Mouse (Mus musculus) spleen, embryonic (tissue): ENCODE measurements around the gene Gnaz.

Experiments
- CTCF ChIA-PET: fragments of 350-600 bp; sonication (Branson Sonifier 250); formaldehyde crosslinking; loops from one replicate; lab custom pipeline; 2022; lab: Charles Lee

The Gnaz gene

GRCm38 (mm10) chr10:74966850-74967451, at the start of gene Gnaz:
Gene Gnaz, plus strand, starts transcription at chr10:74967177.
- CTCF ChIA-PET: no interaction called here

- CTCF ChIA-PET: no interaction called here
These were observed 47.7 kb upstream of the Gnaz start for GRCm38 (mm10) chr10:74919277-74919676.

- CTCF ChIA-PET: no interaction called here
These were observed 46.0 kb upstream of the Gnaz start for GRCm38 (mm10) chr10:74920853-74921567.

- CTCF ChIA-PET: no interaction called here
These were observed 45.4 kb upstream of the Gnaz start for GRCm38 (mm10) chr10:74921614-74922013.

- CTCF ChIA-PET: no interaction called here
These were observed 44.2 kb upstream of the Gnaz start for GRCm38 (mm10) chr10:74922763-74923162.

GRCm38 (mm10) chr10:74924274-74924673, 42.7 kb upstream of the Gnaz start:
- CTCF ChIA-PET: no interaction called here

- CTCF ChIA-PET: no interaction called here
These were observed 41.7 kb upstream of the Gnaz start for GRCm38 (mm10) chr10:74925324-74925723.

- CTCF ChIA-PET: no interaction called here
These were observed 38.7 kb upstream of the Gnaz start for GRCm38 (mm10) chr10:74928276-74928675.

GRCm38 (mm10) chr10:74929578-74929977, 37.4 kb upstream of the Gnaz start:
- CTCF ChIA-PET: no interaction called here

- CTCF ChIA-PET: no interaction called here
These were observed 36.4 kb upstream of the Gnaz start for GRCm38 (mm10) chr10:74930541-74930940.

- CTCF ChIA-PET: no interaction called here
These were observed 35.3 kb upstream of the Gnaz start for GRCm38 (mm10) chr10:74931631-74932030.

- CTCF ChIA-PET: no interaction called here
These were observed 34.5 kb upstream of the Gnaz start for GRCm38 (mm10) chr10:74932487-74932886.

- CTCF ChIA-PET: no interaction called here
These were observed 33.3 kb upstream of the Gnaz start for GRCm38 (mm10) chr10:74933548-74934190.

- CTCF ChIA-PET: no interaction called here
These were observed 32.5 kb upstream of the Gnaz start for GRCm38 (mm10) chr10:74934521-74934920.

GRCm38 (mm10) chr10:74935016-74935415, 32.0 kb upstream of the Gnaz start:
- CTCF ChIA-PET: no interaction called here

- CTCF ChIA-PET: no interaction called here
These were observed 29.8 kb upstream of the Gnaz start for GRCm38 (mm10) chr10:74937003-74937790.

GRCm38 (mm10) chr10:74938410-74938809, 28.6 kb upstream of the Gnaz start:
- CTCF ChIA-PET: no interaction called here

GRCm38 (mm10) chr10:74939300-74939699, 27.7 kb upstream of the Gnaz start:
- CTCF ChIA-PET: no interaction called here

- CTCF ChIA-PET: no interaction called here
These were observed 26.2 kb upstream of the Gnaz start for GRCm38 (mm10) chr10:74940795-74941194.

GRCm38 (mm10) chr10:74952830-74953443, 14.0 kb upstream of the Gnaz start:
- CTCF ChIA-PET: no interaction called here

GRCm38 (mm10) chr10:74964380-74964779, 2.6 kb upstream of the Gnaz start:
- CTCF ChIA-PET: no interaction called here
